Mouse (Mus musculus): ENCODE measurements around the gene Uhrf1. TPM values are rescaled to one million over a fixed set of nuclear protein-coding genes. Genes with fewer than 3 reads are reported as not detected.

Gene Uhrf1
- polyA plus RNA-seq, 1 experiment from 2014 or later, result 42.8 TPM

DNA sequence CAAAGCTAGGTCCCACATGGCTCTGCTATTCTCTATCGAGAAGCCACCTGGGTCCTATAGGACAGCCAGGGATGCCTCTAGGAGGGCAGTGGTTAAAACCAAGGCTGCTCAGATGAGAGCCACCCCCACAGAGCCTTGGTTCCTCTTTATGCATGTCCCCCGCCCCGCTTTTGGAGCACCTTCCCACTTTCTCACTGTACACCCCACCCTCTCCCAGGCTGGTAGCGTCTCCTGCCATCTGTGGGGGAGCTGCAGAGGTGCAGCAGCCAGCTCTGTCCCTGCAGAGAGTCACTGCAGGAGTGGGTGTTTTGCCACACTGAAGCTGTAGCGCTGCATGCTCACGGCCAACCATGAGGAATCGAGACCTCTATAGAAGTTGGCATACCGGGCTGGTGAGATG, 19.8 kb upstream of the Uhrf1 start:
- no peaks in the 10 kb centered on the region for H3K9me3 ChIP-seq (ENCODE audit: control insufficient read depth, low read length)
- H3K4me2 ChIP-seq (ENCODE audit: low read length), result no peak overlapping the region
- H3K27ac ChIP-seq (replicated peaks in 1 of 2; ENCODE audit: control insufficient read depth in 1 of 2, insufficient read depth in 1 of 2, low read depth in 2 of 2, low read length in 2 of 2), result no peak overlapping the region
- peaks cover 85% of the 10 kb centered on the region for H3K36me3 ChIP-seq (ENCODE audit: control insufficient read depth, insufficient read depth, low read length)
- ATAC-seq (ENCODE audit: insufficient number of reproducible peaks, insufficient read depth, low FRiP score, low read depth), result no peak
- 92% methylated on average over 8 of the region's 8 CpGs for WGBS
- H3K4me3 ChIP-seq (ENCODE audit: control insufficient read depth in 1 of 2, insufficient read depth in 1 of 2, low read depth in 1 of 2, low read length in 2 of 2), result no peak overlapping the region
- H3K9ac ChIP-seq (ENCODE audit: low read length), result no peak overlapping the region
- peaks cover 13 to 19% of the 10 kb centered on the region in 2 experiments for H3K4me1 ChIP-seq (ENCODE audit: control insufficient read depth in 2 of 2, insufficient read depth in 2 of 2, low read length in 2 of 2)
- H3K27me3 ChIP-seq (ENCODE audit: control insufficient read depth, insufficient read depth, low read length), result no peaks in the 10 kb centered on the region

DNA sequence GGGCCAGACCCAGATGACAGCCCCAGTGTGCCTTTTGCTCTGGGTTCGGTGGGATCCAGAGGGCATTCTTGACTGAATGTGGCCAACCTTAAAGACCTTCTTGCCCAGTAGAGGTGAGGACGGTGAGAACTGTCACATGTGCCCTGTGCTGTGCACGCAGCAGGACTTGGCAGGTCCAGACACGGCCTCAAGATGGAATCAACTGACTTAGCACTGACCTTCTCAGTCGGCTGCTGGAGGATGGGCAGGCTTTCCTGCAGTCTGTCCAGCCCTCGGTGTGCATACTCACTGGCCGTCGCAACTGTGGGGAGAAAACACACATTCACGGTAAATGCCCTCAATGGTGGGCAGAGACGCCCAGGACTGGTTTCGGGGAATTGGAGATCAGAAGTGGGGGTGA, 17.1 kb upstream of the Uhrf1 start:
- Histone ChIP-seq H3K4me2 (ENCODE audit: low read length) (no peak overlapping the region), H3K27me3 (ENCODE audit: control insufficient read depth, insufficient read depth, low read length) (no peaks in the 10 kb centered on the region), H3K9ac (ENCODE audit: low read length) (no peak overlapping the region), H3K36me3 (ENCODE audit: control insufficient read depth, insufficient read depth, low read length) (peaks cover 59% of the 10 kb centered on the region), H3K4me1 (ENCODE audit: control insufficient read depth in 2 of 2, insufficient read depth in 2 of 2, low read length in 2 of 2) (peaks cover 16 to 27% of the 10 kb centered on the region in 2 experiments), H3K9me3 (ENCODE audit: control insufficient read depth, low read length) (no peaks in the 10 kb centered on the region), H3K27ac (replicated peaks in 1 of 2; ENCODE audit: control insufficient read depth in 1 of 2, insufficient read depth in 1 of 2, low read depth in 2 of 2, low read length in 2 of 2) (no peak overlapping the region), H3K4me3 (ENCODE audit: control insufficient read depth in 1 of 2, insufficient read depth in 1 of 2, low read depth in 1 of 2, low read length in 2 of 2) (no peak overlapping the region)
- ATAC-seq (ENCODE audit: insufficient number of reproducible peaks, insufficient read depth, low FRiP score, low read depth), result no peak
- 96% methylated on average over 11 of the region's 11 CpGs for WGBS

- 33% methylated on average over 3 of the region's 3 CpGs for WGBS
- Histone ChIP-seq H3K9ac (ENCODE audit: low read length) (peak overlapping the region; percentile 57), H3K4me2 (ENCODE audit: low read length) (peak overlapping the region; percentile 90), H3K36me3 (ENCODE audit: control insufficient read depth, insufficient read depth, low read length) (peaks cover 43% of the 10 kb centered on the region), H3K9me3 (ENCODE audit: control insufficient read depth, low read length) (no peaks in the 10 kb centered on the region), H3K27me3 (ENCODE audit: control insufficient read depth, insufficient read depth, low read length) (no peaks in the 10 kb centered on the region), H3K4me1 (ENCODE audit: control insufficient read depth in 2 of 2, insufficient read depth in 2 of 2, low read length in 2 of 2) (peaks cover 20 to 30% of the 10 kb centered on the region in 2 experiments), H3K4me3 (ENCODE audit: control insufficient read depth in 1 of 2, insufficient read depth in 1 of 2, low read depth in 1 of 2, low read length in 2 of 2) (peak overlapping the region; percentile 6 to 16; a peak in 1 of 4 replicates), H3K27ac (replicated peaks in 1 of 2; ENCODE audit: control insufficient read depth in 1 of 2, insufficient read depth in 1 of 2, low read depth in 2 of 2, low read length in 2 of 2) (peak overlapping the region; percentile 66 to 97)
- no peak for ATAC-seq (ENCODE audit: insufficient number of reproducible peaks, insufficient read depth, low FRiP score, low read depth)
Measured at GRCm38 (mm10) chr17:56287830-56288229, 15.3 kb upstream of the Uhrf1 start.

DNA sequence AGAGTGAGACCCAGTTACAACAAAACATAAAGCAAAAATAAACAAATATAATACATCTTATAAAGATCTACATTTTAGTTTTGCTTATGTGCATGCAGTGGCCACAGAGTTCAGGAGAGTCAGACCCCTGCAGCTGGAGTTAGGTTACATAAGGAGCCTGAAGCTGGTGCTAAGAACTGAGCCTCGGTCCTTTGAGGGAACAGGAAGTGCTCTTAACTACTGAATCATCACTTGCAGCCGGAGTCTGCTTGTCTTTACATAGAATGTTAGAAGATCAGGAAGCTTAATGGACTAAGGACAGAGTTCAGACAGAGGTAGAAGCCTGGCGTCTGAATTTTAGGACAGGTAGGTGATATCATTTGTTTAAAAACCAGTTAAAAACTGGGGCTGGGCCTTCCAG, 14.3 kb upstream of the Uhrf1 start:
- 41% methylated on average over 3 of the region's 3 CpGs for WGBS
- peak overlapping the region; percentile 90 for H3K4me2 ChIP-seq (ENCODE audit: low read length)
- H3K4me1 ChIP-seq (ENCODE audit: control insufficient read depth in 2 of 2, insufficient read depth in 2 of 2, low read length in 2 of 2), result peaks cover 20 to 30% of the 10 kb centered on the region in 2 experiments
- H3K9me3 ChIP-seq (ENCODE audit: control insufficient read depth, low read length), result no peaks in the 10 kb centered on the region
- H3K27ac ChIP-seq (replicated peaks in 1 of 2; ENCODE audit: control insufficient read depth in 1 of 2, insufficient read depth in 1 of 2, low read depth in 2 of 2, low read length in 2 of 2), result peak overlapping the region; percentile 73 to 97
- H3K9ac ChIP-seq (ENCODE audit: low read length), result peak overlapping the region; percentile 89
- H3K36me3 ChIP-seq (ENCODE audit: control insufficient read depth, insufficient read depth, low read length), result peaks cover 33% of the 10 kb centered on the region
- H3K27me3 ChIP-seq (ENCODE audit: control insufficient read depth, insufficient read depth, low read length), result no peaks in the 10 kb centered on the region
- no peak for ATAC-seq (ENCODE audit: insufficient number of reproducible peaks, insufficient read depth, low FRiP score, low read depth)
- peak overlapping the region; percentile 59 to 67 for H3K4me3 ChIP-seq (ENCODE audit: control insufficient read depth in 1 of 2, insufficient read depth in 1 of 2, low read depth in 1 of 2, low read length in 2 of 2)

- ATAC-seq (ENCODE audit: insufficient number of reproducible peaks, insufficient read depth, low FRiP score, low read depth), result peak; percentile 33; the same call in 1 of the 2 replicates
Measured at GRCm38 (mm10) chr17:56289371-56290331, 13.5 kb upstream of the Uhrf1 start.

GRCm38 (mm10) chr17:56290388-56291170, 12.5 kb upstream of the Uhrf1 start:
- 2% methylated on average over 17 of the region's 17 CpGs for WGBS
- H3K9me3 ChIP-seq (ENCODE audit: control insufficient read depth, low read length), result no peaks in the 10 kb centered on the region
- ATAC-seq (ENCODE audit: insufficient number of reproducible peaks, insufficient read depth, low FRiP score, low read depth), result peak; percentile 90
- H3K4me3 ChIP-seq (ENCODE audit: control insufficient read depth in 1 of 2, insufficient read depth in 1 of 2, low read depth in 1 of 2, low read length in 2 of 2), result peak overlapping the region; percentile 59 to 67
- H3K27me3 ChIP-seq (ENCODE audit: control insufficient read depth, insufficient read depth, low read length), result no peaks in the 10 kb centered on the region
- peak overlapping the region; percentile 73 to 97 for H3K27ac ChIP-seq (replicated peaks in 1 of 2; ENCODE audit: control insufficient read depth in 1 of 2, insufficient read depth in 1 of 2, low read depth in 2 of 2, low read length in 2 of 2)
- H3K36me3 ChIP-seq (ENCODE audit: control insufficient read depth, insufficient read depth, low read length), result peaks cover 16% of the 10 kb centered on the region
- H3K4me2 ChIP-seq (ENCODE audit: low read length), result peak overlapping the region; percentile 90
- H3K4me1 ChIP-seq (ENCODE audit: control insufficient read depth in 2 of 2, insufficient read depth in 2 of 2, low read length in 2 of 2), result peaks cover 20 to 30% of the 10 kb centered on the region in 2 experiments
- peak overlapping the region; percentile 89 for H3K9ac ChIP-seq (ENCODE audit: low read length)

More at GRCm38 (mm10) chr17:56289371-56290331, 13.5 kb upstream of the Uhrf1 start:
- WGBS, result 3% methylated on average over 23 of the region's 23 CpGs
- Histone ChIP-seq H3K4me2 (ENCODE audit: low read length) (peak overlapping the region; percentile 90), H3K27me3 (ENCODE audit: control insufficient read depth, insufficient read depth, low read length) (no peaks in the 10 kb centered on the region), H3K36me3 (ENCODE audit: control insufficient read depth, insufficient read depth, low read length) (peaks cover 25% of the 10 kb centered on the region), H3K9ac (ENCODE audit: low read length) (peak overlapping the region; percentile 89), H3K9me3 (ENCODE audit: control insufficient read depth, low read length) (no peaks in the 10 kb centered on the region), H3K4me3 (ENCODE audit: control insufficient read depth in 1 of 2, insufficient read depth in 1 of 2, low read depth in 1 of 2, low read length in 2 of 2) (peak overlapping the region; percentile 59 to 67), H3K27ac (replicated peaks in 1 of 2; ENCODE audit: control insufficient read depth in 1 of 2, insufficient read depth in 1 of 2, low read depth in 2 of 2, low read length in 2 of 2) (peak overlapping the region; percentile 73 to 97), H3K4me1 (ENCODE audit: control insufficient read depth in 2 of 2, insufficient read depth in 2 of 2, low read length in 2 of 2) (peaks cover 20 to 30% of the 10 kb centered on the region in 2 experiments)

DNA sequence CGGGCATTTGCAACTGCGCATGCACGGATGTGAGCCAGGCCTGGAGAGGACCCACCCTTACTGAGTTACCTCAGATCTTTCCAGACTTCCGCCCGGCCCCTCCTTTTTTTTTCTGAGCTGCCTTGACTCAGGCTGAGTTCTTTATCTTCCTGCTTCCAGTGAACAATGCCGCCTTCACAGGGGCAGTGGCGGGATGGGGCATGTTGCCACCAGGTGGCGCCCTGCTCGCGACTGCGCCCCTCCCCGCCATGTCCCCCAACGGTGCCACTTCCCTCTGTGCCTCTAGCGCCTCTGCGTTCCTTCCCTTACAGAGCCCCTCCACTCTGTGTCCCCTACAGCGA, 12.0 kb upstream of the Uhrf1 start:
- Histone ChIP-seq H3K9ac (ENCODE audit: low read length) (peak overlapping the region; percentile 89), H3K9me3 (ENCODE audit: control insufficient read depth, low read length) (no peaks in the 10 kb centered on the region), H3K4me2 (ENCODE audit: low read length) (peak overlapping the region; percentile 90), H3K4me1 (ENCODE audit: control insufficient read depth in 2 of 2, insufficient read depth in 2 of 2, low read length in 2 of 2) (peaks cover 20 to 30% of the 10 kb centered on the region in 2 experiments), H3K4me3 (ENCODE audit: control insufficient read depth in 1 of 2, insufficient read depth in 1 of 2, low read depth in 1 of 2, low read length in 2 of 2) (peak overlapping the region in 1 of 2 experiments; percentile 67; a peak in 1 of 4 replicates), H3K27ac (replicated peaks in 1 of 2; ENCODE audit: control insufficient read depth in 1 of 2, insufficient read depth in 1 of 2, low read depth in 2 of 2, low read length in 2 of 2) (peak overlapping the region; percentile 73 to 97), H3K36me3 (ENCODE audit: control insufficient read depth, insufficient read depth, low read length) (peaks cover 10% of the 10 kb centered on the region), H3K27me3 (ENCODE audit: control insufficient read depth, insufficient read depth, low read length) (no peaks in the 10 kb centered on the region)
- WGBS, result 0% methylated on average over 16 of the region's 16 CpGs
- ATAC-seq (ENCODE audit: insufficient number of reproducible peaks, insufficient read depth, low FRiP score, low read depth), result peak; percentile 79

Data from heart, embryonic 14.5 days (tissue).